Mouse (Mus musculus): ENCODE data around the gene Ada.
"Not testable (repeated sequence)": the region's sequence is repeated elsewhere in the genome, so short reads cannot be mapped to it uniquely, and the experiment has no call there.

GRCm38 (mm10) chr2:163688377-163688776 is 61.7 kb downstream of the Ada start:
- TF ChIP-seq POLR2A, CTCF (IDR thresholded peaks at IDR 0.05; ENCODE audit: extremely low read depth, insufficient read depth, low read length): not testable (repeated sequence)
